Mouse (Mus musculus) embryonic fibroblast, embryonic 13.5 days (primary cell): Measurements from ENCODE around the gene 1700030K09Rik.

Experiments
- CTCF ChIP-seq: IDR thresholded peaks from 2 replicates; pipeline ENCODE4 v1.5.1; 2011; ENCODE audit warnings: mild to moderate bottlenecking, control low read depth, low read length, moderate library complexity, borderline replicate concordance; ENCODE audit not compliant: insufficient read depth
- POLR2A ChIP-seq: IDR thresholded peaks from 2 replicates; pipeline ENCODE4 v1.6.1; 2011; ENCODE audit warnings: low read depth, mild to moderate bottlenecking, control low read depth, low read length, moderate library complexity

- TF ChIP-seq CTCF (no peak), POLR2A (no peak)
These were observed 60.5 kb downstream of the 1700030K09Rik start for GRCm38 (mm10) chr8:72504137-72504536.
